Mouse (Mus musculus): ENCODE data around the gene Pdcd4.

DNA sequence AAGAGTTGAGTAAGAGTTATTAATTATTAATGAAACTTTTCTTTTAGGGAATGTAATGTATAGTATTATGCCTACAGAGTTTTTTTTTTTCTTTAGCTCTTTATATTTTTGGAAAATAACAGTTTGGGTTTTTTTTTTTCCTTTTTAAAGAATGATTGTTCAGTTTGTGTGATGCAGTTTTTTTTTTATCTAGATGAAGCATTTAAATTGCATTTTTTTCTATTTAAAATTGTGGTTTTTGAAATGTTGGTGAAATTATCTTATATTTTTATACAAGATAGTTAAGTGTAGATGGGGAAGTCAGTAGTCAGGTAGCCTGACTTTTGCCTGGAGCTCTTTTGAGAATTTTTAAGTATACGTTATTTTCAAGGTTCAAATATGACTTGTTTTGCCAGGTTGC lies 34.7 kb downstream of the Pdcd4 start:
- no peak for TF ChIP-seq CTCF (IDR thresholded peaks at IDR 0.05; ENCODE audit: low read depth)
- TF ChIP-seq EP300 (IDR thresholded peaks at IDR 0.05; ENCODE audit: low read depth) = no peak

Data from liver, postnatal 0 days (tissue).